Mouse (Mus musculus): ENCODE results near the gene Eef1akmt3.
A peak's percentile ranks its signal among the peaks of the same experiment; 100 is the strongest.
"Not testable (repeated sequence)": the region's sequence is repeated elsewhere in the genome, so short reads cannot be mapped to it uniquely, and the experiment has no call there.

The Eef1akmt3 gene

GRCm38 (mm10) chr10:127041274-127041766, at the start of gene Eef1akmt3, which contains the start of gene Mettl1:
Eef1akmt3 (minus strand) TSS chr10:127041513.
Mettl1 (plus strand) TSS chr10:127041414.
- DNase-seq (ENCODE audit: low spot score) = no peak

GRCm38 (mm10) chr10:127090560-127091411, 49.5 kb upstream of the Eef1akmt3 start:
- DNase-seq (ENCODE audit: low spot score) = no peak

DNA sequence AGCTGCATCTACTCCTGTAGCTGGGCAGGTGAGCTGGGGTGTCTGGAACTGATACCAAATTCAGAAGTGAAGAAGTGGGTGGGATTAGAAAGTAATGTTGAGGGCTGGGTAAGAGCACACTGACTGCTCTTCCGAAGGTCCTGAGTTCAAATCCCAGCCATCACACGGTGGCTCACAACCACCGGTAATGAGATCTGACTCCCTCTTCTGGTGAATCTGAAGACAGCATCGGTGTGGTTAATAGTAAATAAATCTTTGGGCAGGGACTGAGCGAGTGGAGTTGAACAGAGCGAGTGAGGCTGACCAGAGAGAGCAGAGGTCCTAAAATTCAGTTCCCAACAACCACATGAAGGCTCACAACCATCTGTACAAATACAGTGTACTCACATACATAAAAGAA, 44.3 kb upstream of the Eef1akmt3 start:
- no peak for DNase-seq (ENCODE audit: low spot score)

- DNase-seq (ENCODE audit: low spot score) = no peak
These were observed 43.7 kb upstream of the Eef1akmt3 start for GRCm38 (mm10) chr10:127085052-127085451.

- no peak for DNase-seq (ENCODE audit: low spot score)
These were observed 42.6 kb upstream of the Eef1akmt3 start for GRCm38 (mm10) chr10:127083915-127084306.

GRCm38 (mm10) chr10:127083292-127083914, 42.1 kb upstream of the Eef1akmt3 start:
- no peak for DNase-seq (ENCODE audit: low spot score)

GRCm38 (mm10) chr10:127081996-127082620, 40.8 kb upstream of the Eef1akmt3 start:
- no peak for DNase-seq (ENCODE audit: low spot score)

DNA sequence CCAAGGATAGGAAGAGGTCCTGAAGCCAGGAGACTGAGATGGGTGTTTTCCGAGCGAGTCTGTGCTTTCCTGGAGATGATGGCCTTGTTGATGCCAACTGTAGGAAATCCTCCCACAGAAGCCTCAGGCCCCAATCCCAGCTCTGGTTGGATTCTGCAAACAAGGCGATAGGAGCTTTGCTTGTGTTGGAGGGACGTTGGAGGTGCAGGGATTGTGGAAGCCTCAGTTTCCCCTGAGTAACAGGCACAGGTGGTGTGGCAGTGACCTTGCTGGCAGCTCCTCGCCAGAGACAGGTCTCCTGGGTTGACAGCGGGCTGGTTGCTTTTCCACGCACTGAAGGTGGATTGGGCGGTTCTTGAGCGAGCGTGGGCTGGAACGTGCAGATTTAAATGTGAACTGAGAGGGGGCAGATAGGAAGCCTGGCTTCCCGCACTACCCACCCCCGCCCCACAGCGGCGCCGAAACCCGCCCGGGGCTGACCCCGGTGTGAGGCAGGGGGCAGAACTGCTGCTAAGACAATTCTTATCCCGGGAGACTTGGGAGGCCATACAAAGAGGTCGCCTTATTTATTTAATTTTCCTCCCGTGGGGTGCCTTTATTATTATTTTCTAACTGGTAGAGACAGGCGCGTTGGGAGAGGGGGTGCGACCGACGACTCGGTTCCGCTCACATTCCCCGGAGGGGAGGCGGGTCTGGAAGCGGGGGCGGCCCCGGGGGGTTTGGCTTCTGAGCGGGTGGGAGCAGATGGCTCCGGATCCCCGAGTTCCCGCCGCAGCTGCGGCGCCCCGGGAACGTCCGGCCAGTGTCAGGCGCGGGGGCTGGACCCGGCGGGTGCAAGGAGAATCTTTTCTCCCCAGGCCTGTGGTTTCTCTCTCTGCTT, 39.8 kb upstream of the Eef1akmt3 start:
- DNase-seq (ENCODE audit: low spot score) = no peak

DNA sequence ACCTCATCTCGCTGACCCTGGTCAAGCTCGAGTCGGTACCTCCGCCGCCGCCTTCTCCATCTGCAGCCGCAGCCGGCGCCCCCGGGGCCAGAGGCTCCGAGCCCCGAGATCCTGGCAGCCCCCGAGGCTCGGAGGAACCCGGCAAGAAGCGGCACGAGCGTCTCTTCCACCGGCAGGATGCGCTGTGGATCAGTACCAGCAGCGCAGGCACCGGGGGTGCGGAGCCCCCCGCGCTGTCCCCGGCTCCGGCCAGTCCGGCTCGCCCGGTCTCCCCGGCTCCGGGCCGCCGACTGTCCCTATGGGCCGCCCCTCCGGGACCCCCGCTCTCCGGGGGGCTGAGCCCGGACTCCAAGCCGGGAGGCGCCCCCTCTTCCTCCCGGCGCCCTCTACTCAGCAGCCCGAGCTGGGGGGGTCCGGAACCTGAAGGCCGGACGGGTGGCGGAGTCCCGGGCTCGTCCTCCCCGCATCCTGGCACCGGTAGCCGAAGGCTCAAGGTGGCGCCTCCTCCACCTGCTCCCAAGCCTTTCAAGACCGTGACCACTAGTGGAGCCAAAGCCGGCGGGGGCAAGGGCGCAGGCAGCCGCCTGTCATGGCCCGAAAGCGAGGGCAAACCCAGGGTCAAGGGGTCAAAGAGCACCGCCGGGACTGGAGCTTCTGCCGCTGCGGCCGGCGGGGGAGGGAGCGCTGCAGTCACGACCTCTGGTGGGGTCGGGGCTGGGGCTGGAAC, 38.5 kb upstream of the Eef1akmt3 start:
- DNase-seq (ENCODE audit: low spot score) = no peak

- no peak for DNase-seq (ENCODE audit: low spot score)
These were observed 37.6 kb upstream of the Eef1akmt3 start for GRCm38 (mm10) chr10:127078677-127079575.

GRCm38 (mm10) chr10:127078001-127078676, 36.8 kb upstream of the Eef1akmt3 start:
- DNase-seq (ENCODE audit: low spot score) = no peak

- no peak for DNase-seq (ENCODE audit: low spot score)
These were observed 36.2 kb upstream of the Eef1akmt3 start for GRCm38 (mm10) chr10:127077515-127077914.

GRCm38 (mm10) chr10:127076082-127076481, 34.8 kb upstream of the Eef1akmt3 start:
- no peak for DNase-seq (ENCODE audit: low spot score)

- no peak for DNase-seq (ENCODE audit: low spot score)
These were observed 34.3 kb upstream of the Eef1akmt3 start for GRCm38 (mm10) chr10:127075651-127076050.

- no peak for DNase-seq (ENCODE audit: low spot score)
These were observed 33.8 kb upstream of the Eef1akmt3 start, which contains the start of gene Agap2 for GRCm38 (mm10) chr10:127075080-127075479. Agap2 (plus strand) TSS chr10:127075284.

- peak; percentile 65 for DNase-seq (ENCODE audit: low spot score)
These were observed 32.7 kb upstream of the Eef1akmt3 start for GRCm38 (mm10) chr10:127073981-127074380.

GRCm38 (mm10) chr10:127072969-127073368, 31.7 kb upstream of the Eef1akmt3 start:
- DNase-seq (ENCODE audit: low spot score) = not testable (repeated sequence)

DNA sequence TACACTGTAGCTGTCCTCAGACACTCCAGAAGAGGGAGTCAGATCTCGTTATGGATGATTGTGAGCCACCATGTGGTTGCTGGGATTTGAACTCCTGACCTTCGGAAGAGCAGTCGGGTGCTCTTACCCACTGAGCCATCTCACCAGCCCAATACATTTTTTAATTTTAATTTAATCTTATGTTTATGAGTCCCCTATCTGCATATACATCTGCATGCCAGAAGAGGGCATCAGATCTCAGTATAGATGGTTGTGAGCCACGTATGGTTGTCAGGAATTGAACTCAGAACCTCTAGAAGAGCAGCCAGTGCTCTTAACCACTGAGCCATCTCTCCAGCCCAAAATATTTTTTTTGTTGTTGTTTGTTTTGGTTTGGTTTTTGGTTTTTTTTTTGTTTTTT, 31.0 kb upstream of the Eef1akmt3 start:
- DNase-seq (ENCODE audit: low spot score) = not testable (repeated sequence)

DNA sequence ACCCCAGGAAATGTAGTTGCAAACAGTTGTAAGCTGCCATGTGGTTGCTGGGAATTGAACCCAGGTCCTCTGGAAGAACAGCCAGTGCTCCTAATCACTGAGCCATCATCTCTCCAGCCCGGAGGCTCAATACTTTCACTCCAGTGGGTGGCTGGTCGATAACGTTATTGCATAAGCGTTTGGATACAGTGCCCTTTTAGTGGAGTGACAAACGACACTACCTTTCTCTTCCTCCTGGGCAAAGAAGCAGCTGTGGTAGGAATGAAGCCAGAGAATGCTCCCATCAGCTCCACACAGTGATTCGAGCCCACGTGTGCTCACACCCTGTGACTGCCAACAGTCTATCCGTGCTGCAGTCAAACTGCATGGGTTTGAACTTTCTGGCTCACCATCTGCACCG, 29.9 kb upstream of the Eef1akmt3 start:
- no peak for DNase-seq (ENCODE audit: low spot score)
